Mouse (Mus musculus): Measurements from ENCODE around the gene Dcdc2c. TPM values are rescaled to one million over a fixed set of nuclear protein-coding genes. Genes with fewer than 3 reads are reported as not detected.

Dcdc2c gene
- polyA plus RNA-seq, 1 experiment from 2014 or later = not detected

DNA sequence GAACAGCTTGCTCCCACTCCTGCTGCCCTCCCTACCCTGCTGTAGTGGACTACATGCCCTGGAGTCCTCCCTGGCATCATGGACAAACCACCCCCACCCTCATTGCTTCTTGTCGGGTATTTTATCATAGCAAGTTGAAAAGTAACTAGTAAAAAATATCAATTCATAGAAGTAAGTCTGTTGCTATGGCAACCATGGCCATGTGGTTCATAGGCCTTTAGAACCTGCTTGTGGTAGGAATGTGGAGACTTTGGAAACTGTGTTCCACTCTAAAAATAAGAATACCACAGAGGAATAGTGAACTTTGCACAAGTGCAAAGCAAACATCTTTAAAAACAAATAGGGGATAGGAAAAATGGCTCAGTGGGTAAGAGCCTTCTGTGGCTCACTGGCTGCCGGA, 20.0 kb upstream of the Dcdc2c start:
- no peaks in the 10 kb centered on the region for H3K36me3 ChIP-seq
- 92% methylated on average over 2 of the region's 2 CpGs for WGBS
- no peak overlapping the region for H3K27ac ChIP-seq
- no peak overlapping the region for H3K4me3 ChIP-seq
- 0 out of 2 replicates have a peak, but pooled peaks cover 3% of the 10 kb centered on the region for H3K9me3 ChIP-seq
- DNase-seq (ENCODE audit: low spot score) = no peak
- H3K4me1 ChIP-seq (replicated peaks) = no peaks in the 10 kb centered on the region
- no peaks in the 10 kb centered on the region for H3K27me3 ChIP-seq (ENCODE audit: insufficient read depth, poor library complexity, severe bottlenecking)

DNA sequence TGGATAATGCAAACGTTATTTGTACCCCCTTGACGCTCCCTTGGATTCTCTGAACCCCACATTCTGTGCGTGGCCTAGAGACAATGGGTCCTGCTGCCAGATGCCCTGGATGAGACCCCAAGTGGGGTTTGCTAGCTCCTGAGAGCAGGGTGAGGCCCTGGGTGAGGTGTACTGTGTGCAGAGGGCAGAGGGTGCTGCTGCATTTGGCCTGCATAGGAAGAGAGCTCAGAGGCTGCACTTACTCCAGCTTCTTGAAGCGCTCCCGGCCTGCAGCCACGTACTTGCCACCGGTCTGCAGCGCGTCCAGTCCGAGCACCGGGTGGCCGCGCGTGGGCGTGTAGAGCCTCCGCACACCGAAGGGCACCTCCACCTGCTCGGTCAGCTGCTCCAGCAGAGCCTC, 424 bp downstream of the Dcdc2c start:
- H3K36me3 ChIP-seq = no peaks in the 10 kb centered on the region
- H3K4me3 ChIP-seq = peak overlapping the region; percentile 11; the same call in 1 of the 2 replicates
- no peaks in the 10 kb centered on the region for H3K9me3 ChIP-seq
- H3K27me3 ChIP-seq (ENCODE audit: insufficient read depth, poor library complexity, severe bottlenecking) = no peaks in the 10 kb centered on the region
- 0 out of 2 replicates have a peak, but pooled peaks cover 5% of the 10 kb centered on the region for H3K4me1 ChIP-seq (replicated peaks)
- DNase-seq (ENCODE audit: low spot score) = no peak
- H3K27ac ChIP-seq = no peak overlapping the region
- 70% methylated on average over 18 of the region's 18 CpGs for WGBS

DNA sequence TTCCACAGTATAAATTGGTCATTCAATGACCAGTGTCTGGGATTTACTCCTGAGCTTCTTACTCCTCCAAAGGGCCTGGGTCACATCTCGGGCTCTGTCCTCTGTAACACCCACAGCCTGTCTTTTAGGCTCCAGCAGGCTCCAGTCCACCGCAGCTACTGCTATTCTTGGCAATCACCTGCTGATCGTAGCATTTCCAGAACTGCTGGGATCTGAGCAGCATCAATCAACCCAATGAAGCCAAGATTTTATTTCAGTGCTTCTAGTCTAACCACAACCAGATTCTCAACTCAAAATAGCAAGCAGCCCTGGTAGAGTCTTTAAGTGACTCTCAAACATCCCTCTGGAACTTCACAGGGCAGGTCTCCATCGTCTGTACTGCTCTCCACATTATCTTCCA, 3.3 kb downstream of the Dcdc2c start:
- Histone ChIP-seq H3K27me3 (ENCODE audit: insufficient read depth, poor library complexity, severe bottlenecking) (no peaks in the 10 kb centered on the region), H3K9me3 (no peaks in the 10 kb centered on the region), H3K36me3 (no peaks in the 10 kb centered on the region), H3K4me3 (no peak overlapping the region), H3K27ac (no peak overlapping the region), H3K4me1 (replicated peaks) (0 out of 2 replicates have a peak, but pooled peaks cover 5% of the 10 kb centered on the region)
- 68% methylated on average over 4 of the region's 4 CpGs for WGBS
- no peak for DNase-seq (ENCODE audit: low spot score)

DNA sequence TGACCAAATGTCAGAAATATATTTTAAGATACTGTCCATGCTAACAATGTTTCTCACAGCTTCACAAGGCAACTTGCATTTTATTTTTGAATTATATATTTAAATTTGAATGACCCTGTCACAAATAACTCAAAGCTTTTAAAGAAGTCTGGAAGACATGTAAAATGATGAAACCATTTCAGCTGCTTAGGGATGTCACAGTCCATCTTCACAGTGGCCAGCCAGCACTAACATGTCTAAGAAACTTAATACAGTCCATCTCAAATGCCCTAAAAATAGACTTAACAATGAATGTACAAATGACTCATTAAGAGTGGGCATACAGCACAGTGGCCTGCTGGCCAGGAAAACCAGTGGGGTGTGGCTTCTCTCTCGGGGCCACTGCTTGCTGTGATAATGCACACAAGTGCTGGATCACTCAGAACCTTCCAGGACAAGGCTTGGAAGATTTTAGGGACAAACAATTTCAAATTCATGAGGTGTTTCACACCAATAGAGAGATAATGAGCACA, 37.9 kb downstream of the Dcdc2c start:
- no peaks in the 10 kb centered on the region for H3K27me3 ChIP-seq (ENCODE audit: insufficient read depth, poor library complexity, severe bottlenecking)
- H3K9me3 ChIP-seq = peaks cover 7% of the 10 kb centered on the region; the same call in 1 of the 2 replicates
- H3K36me3 ChIP-seq = no peaks in the 10 kb centered on the region
- H3K27ac ChIP-seq = no peak overlapping the region
- 65% methylated on average over 1 of the region's 1 CpGs for WGBS
- DNase-seq (ENCODE audit: low spot score) = no peak
- no peaks in the 10 kb centered on the region for H3K4me1 ChIP-seq (replicated peaks)
- no peak overlapping the region for H3K4me3 ChIP-seq

DNA sequence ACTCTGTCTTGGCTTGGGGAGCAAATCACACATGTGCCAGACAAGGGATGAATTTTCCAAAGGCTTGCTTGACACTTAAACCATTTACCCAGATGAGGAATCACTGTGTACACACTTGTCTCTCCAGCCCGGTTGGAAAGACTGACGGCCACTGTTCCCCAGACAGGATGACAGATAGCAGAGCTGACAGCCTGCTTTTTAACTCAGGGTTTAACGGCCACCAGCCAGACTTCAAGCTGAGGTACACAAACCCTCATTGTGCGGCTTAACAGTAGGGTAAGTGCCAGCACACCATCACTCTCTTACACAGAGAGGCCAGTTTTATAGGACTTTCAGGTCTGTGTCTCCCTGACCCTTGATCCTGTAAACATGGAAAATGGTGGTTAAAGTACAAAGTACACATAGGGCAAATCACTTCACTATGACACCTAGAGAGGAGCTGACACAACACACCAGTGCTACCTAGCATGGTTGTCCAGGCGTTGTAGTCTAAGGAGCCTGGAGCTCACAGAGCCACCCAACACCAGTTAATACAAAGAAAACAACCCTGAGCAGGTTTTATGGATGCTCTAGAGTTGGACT, 42.4 kb downstream of the Dcdc2c start:
- Histone ChIP-seq H3K27me3 (ENCODE audit: insufficient read depth, poor library complexity, severe bottlenecking) (no peaks in the 10 kb centered on the region), H3K36me3 (no peaks in the 10 kb centered on the region), H3K27ac (no peak overlapping the region), H3K4me3 (no peak overlapping the region), H3K9me3 (peaks cover 7% of the 10 kb centered on the region; the same call in 1 of the 2 replicates), H3K4me1 (replicated peaks) (no peaks in the 10 kb centered on the region)
- 53% methylated on average over 5 of the region's 5 CpGs for WGBS
- no peak for DNase-seq (ENCODE audit: low spot score)

DNA sequence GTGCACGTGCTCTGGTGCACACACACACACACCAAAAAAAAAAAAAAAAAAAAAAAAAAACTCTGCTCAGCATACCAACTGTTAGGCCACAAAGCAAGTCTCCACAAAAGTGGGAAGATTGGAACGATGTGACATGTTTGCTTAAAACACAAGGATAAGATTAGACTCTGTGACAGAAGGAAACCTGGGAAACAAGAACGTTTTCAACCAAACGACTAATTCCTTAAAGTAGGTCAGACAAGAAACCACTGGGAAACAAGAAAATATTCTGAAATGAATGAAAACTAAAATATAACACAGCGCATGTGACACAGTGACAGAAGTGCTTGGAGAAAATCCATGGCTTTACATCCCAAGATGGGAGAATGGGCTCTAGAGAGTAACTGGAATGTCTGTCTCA, 57.9 kb downstream of the Dcdc2c start:
- Histone ChIP-seq H3K4me1 (replicated peaks) (no peaks in the 10 kb centered on the region), H3K27me3 (ENCODE audit: insufficient read depth, poor library complexity, severe bottlenecking) (no peaks in the 10 kb centered on the region), H3K9me3 (no peaks in the 10 kb centered on the region), H3K4me3 (no peak overlapping the region), H3K36me3 (no peaks in the 10 kb centered on the region), H3K27ac (no peak overlapping the region)
- whole genome bisulfite sequencing = 88% methylated on average over 5 of the region's 5 CpGs
- DNase-seq (ENCODE audit: low spot score) = no peak

DNA sequence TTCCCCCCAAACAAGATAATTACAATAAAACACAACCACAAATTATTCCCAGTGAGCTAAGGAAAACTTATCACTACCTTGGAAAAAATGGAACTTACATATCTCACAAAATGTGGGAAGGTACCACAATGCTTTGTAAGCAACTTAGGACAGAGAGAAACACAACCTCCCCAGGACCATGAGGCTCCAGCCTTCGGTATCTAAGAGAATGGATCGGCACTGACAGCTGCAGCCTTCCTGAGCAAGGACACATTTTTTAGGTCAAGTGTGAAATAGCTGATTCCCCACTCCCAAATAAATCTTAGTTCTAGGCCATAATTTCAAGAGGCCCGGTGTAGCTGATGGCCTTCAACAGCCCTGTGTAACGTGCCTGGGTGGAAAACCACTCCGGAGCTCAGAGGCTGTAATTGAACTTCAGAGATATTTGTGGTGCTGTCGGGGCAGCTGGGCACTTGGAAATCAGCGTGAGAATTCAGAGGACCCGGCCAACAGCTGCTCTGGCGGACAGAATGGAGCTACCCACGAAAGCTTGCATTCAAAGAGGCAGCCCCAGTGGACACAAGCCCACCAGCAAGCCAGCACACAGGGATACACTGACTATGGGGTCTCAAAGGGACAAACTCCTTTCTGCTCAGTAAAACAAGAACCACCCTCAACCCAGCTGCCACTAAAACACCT, 69.6 kb downstream of the Dcdc2c start:
- Histone ChIP-seq H3K9me3 (no peaks in the 10 kb centered on the region), H3K27ac (no peak overlapping the region), H3K36me3 (no peaks in the 10 kb centered on the region), H3K27me3 (ENCODE audit: insufficient read depth, poor library complexity, severe bottlenecking) (no peaks in the 10 kb centered on the region), H3K4me3 (no peak overlapping the region), H3K4me1 (replicated peaks) (no peaks in the 10 kb centered on the region)
- WGBS = 83% methylated on average over 10 of the region's 10 CpGs
- no peak for DNase-seq (ENCODE audit: low spot score)

DNA sequence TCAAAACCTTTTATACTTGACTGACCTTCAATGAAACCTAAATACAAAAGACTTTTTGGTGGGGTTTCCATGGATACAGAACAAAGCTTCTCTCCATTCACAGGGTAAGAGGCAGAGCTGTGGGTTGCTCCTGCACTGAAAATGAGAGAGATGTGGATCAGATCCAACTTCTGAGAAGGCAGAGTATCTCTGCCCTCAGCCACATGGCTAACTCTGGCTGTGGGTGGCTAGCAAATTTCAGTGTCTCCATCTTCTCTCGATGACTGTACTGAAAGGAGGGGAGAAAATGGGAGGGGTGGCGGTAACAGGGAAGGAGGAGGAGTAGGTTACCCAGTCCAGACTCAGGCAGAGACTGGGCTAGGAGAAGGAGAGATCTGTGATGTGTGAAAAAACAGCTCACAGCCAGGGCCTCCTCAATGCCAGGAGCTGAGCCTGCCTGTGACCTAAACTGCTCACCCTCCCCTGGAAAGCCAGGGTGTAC, 91.2 kb downstream of the Dcdc2c start:
- Histone ChIP-seq H3K36me3 (no peaks in the 10 kb centered on the region), H3K27me3 (ENCODE audit: insufficient read depth, poor library complexity, severe bottlenecking) (no peaks in the 10 kb centered on the region), H3K9me3 (peaks cover 6% of the 10 kb centered on the region), H3K4me3 (no peak overlapping the region), H3K4me1 (replicated peaks) (peaks cover 20% of the 10 kb centered on the region), H3K27ac (peak overlapping the region; percentile 85)
- 32% methylated on average over 2 of the region's 2 CpGs for WGBS
- DNase-seq (ENCODE audit: low spot score) = peak; percentile 47

DNA sequence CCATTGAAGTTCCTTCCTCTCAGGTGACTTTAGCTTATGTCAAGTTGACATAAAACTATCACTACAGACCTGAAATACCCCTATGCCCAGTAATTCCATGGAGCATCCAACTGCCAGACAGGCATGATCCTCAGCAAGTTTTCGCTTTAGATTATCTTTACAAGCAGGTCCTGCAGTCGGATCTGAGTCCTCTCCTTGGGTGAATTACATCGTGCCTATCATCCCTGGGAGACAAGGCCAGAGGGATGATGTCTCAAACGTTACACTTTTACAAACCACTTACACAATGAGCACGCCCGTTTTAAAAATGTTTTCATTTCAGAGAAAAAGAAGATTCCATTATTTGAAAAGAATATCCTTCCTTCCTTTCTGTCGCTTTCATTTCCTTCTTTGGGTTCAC, 91.7 kb downstream of the Dcdc2c start:
- peak overlapping the region; percentile 85 for H3K27ac ChIP-seq
- H3K36me3 ChIP-seq = no peaks in the 10 kb centered on the region
- 32% methylated on average over 7 of the region's 7 CpGs for WGBS
- no peak overlapping the region for H3K4me3 ChIP-seq
- H3K27me3 ChIP-seq (ENCODE audit: insufficient read depth, poor library complexity, severe bottlenecking) = no peaks in the 10 kb centered on the region
- H3K4me1 ChIP-seq (replicated peaks) = peaks cover 20% of the 10 kb centered on the region
- no peak for DNase-seq (ENCODE audit: low spot score)
- H3K9me3 ChIP-seq = peaks cover 6% of the 10 kb centered on the region

DNA sequence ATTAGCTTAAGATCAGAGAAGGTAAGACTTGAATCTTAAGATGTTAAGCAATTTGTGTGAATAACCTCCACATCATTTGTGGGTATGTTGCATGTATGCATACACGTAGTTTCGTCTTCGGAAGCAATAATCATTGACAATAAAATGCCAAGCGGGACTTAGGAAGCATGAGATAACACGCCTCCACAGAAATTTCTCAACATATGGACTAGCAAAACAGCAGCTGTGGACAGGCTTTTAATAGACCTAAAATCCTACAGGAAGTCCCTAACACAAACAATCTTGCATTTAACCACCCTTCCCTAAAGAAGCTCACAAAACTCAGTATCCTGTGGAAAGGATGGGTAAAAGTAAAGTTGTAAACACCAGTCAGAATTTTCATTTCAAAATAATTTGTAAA, 93.4 kb downstream of the Dcdc2c start:
- Histone ChIP-seq H3K4me1 (replicated peaks) (peaks cover 20% of the 10 kb centered on the region), H3K9me3 (peaks cover 6% of the 10 kb centered on the region), H3K27ac (no peak overlapping the region), H3K4me3 (no peak overlapping the region), H3K36me3 (no peaks in the 10 kb centered on the region), H3K27me3 (ENCODE audit: insufficient read depth, poor library complexity, severe bottlenecking) (no peaks in the 10 kb centered on the region)
- WGBS = 94% methylated on average over 5 of the region's 5 CpGs
- DNase-seq (ENCODE audit: low spot score) = no peak

DNA sequence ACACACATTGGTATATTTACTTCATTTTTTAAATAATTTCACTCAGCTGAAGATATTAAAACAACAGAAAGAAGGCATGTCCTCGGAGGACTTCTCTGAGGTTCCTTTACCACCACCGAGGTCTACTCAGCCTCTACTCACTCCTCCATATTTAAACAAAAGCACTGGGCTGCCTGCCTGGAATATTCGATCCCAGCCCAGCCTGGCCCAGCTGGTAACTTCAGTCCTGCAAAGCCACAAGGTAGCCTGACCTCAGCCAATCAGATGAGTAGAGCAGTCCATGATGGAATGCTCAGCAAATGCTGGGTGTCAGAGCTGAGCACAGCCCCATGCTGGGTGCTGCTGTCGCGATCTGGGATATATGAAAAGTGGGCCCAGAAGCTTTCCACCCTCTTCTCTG, 115.7 kb downstream of the Dcdc2c start:
- Histone ChIP-seq H3K4me3 (no peak overlapping the region), H3K36me3 (no peaks in the 10 kb centered on the region), H3K9me3 (no peaks in the 10 kb centered on the region), H3K27me3 (ENCODE audit: insufficient read depth, poor library complexity, severe bottlenecking) (no peaks in the 10 kb centered on the region), H3K27ac (no peak overlapping the region), H3K4me1 (replicated peaks) (peaks cover 14% of the 10 kb centered on the region)
- no peak for DNase-seq (ENCODE audit: low spot score)
- WGBS = 64% methylated on average over 5 of the region's 5 CpGs

DNA sequence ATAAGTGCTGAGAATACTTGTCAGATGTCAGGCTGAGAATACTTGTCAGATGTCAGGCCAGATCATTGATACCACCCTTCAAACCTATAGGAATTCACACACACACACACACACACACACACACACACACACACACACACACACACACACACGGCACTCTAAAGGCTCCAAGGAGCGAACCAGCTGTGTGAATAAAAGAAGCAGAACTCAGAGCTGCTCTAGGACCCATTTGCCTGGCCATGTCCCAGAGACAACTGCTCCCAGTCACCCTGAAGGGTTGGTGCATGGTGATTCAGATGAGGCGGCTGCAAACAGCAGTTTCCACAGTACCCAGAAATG, 119.5 kb downstream of the Dcdc2c start:
- H3K27ac ChIP-seq = peak overlapping the region; percentile 75
- WGBS = 85% methylated on average over 3 of the region's 3 CpGs
- no peak overlapping the region for H3K4me3 ChIP-seq
- no peaks in the 10 kb centered on the region for H3K27me3 ChIP-seq (ENCODE audit: insufficient read depth, poor library complexity, severe bottlenecking)
- H3K4me1 ChIP-seq (replicated peaks) = peaks cover 15% of the 10 kb centered on the region
- peaks cover 6% of the 10 kb centered on the region; the same call in 1 of the 2 replicates for H3K9me3 ChIP-seq
- H3K36me3 ChIP-seq = no peaks in the 10 kb centered on the region
- no peak for DNase-seq (ENCODE audit: low spot score)

Measured in hindbrain, embryonic 10.5 days (tissue).